Mouse (Mus musculus) limb, embryonic 15.5 days (tissue): ENCODE data around the gene Adam11. TPM values are rescaled to one million over a fixed set of nuclear protein-coding genes. Genes with fewer than 3 reads are reported as not detected.

Experiments
- ATAC-seq: fragments of 200-750 bp; cut with Nextera tagmentation; 2 replicates; pipeline ENCODE4 v1.8.0; 2017; ENCODE audit warnings: low read depth, moderate TSS enrichment; ENCODE audit not compliant: insufficient number of reproducible peaks, low FRiP score, low TSS enrichment
- H3K27ac ChIP-seq: fragments of 300-500 bp; sonication (generic); 2 replicates; pipeline ENCODE4 v1.5.1; 2015; ENCODE audit warnings: moderate library complexity, mild to moderate bottlenecking, inconsistent platforms
- H3K27me3 ChIP-seq: fragments of 300-500 bp; sonication (generic); 2 replicates; pipeline ENCODE4 v1.6.1; 2015; ENCODE audit warnings: inconsistent platforms
- H3K36me3 ChIP-seq: fragments of 300-500 bp; sonication (generic); 2 replicates; pipeline ENCODE4 v1.6.1; 2015; ENCODE audit warnings: inconsistent platforms
- H3K4me1 ChIP-seq: fragments of 300-500 bp; sonication (generic); 2 replicates; pipeline ENCODE4 v1.6.1; 2015; ENCODE audit warnings: inconsistent platforms
- H3K4me2 ChIP-seq: fragments of 300-500 bp; sonication (generic); 2 replicates; pipeline ENCODE4 v1.6.1; 2015; ENCODE audit warnings: mild to moderate bottlenecking, inconsistent platforms
- H3K4me3 ChIP-seq: fragments of 300-500 bp; sonication (generic); 2 replicates; pipeline ENCODE4 v1.5.1; 2015; ENCODE audit warnings: mild to moderate bottlenecking, inconsistent platforms
- H3K9ac ChIP-seq: fragments of 300-500 bp; sonication (generic); 2 replicates; pipeline ENCODE4 v1.6.1; 2015; ENCODE audit warnings: inconsistent platforms
- H3K9me3 ChIP-seq: fragments of 300-500 bp; sonication (generic); 2 replicates; pipeline ENCODE4 v1.6.1; 2016; ENCODE audit warnings: inconsistent platforms
- WGBS: fragments of 180-500 bp; shearing (Covaris S2); methylation state at CpG from one replicate; pipeline ENCODE4 v1.1.7; 2015; 5-methylcytosine and 5-hydroxymethylcytosine counted together
- polyA plus RNA-seq: library from polyadenylated mRNA; unstranded; fragments of >200 nt; fragmentation: Nextera tagmentation; extraction: Ambion mirVana; gene quantifications from 2 replicates; pipeline ENCODE4 v1.2.1, GENCODE M21; 2015

Gene Adam11
- polyA plus RNA-seq, 1 experiment from 2014 or later = 5.1 TPM

DNA sequence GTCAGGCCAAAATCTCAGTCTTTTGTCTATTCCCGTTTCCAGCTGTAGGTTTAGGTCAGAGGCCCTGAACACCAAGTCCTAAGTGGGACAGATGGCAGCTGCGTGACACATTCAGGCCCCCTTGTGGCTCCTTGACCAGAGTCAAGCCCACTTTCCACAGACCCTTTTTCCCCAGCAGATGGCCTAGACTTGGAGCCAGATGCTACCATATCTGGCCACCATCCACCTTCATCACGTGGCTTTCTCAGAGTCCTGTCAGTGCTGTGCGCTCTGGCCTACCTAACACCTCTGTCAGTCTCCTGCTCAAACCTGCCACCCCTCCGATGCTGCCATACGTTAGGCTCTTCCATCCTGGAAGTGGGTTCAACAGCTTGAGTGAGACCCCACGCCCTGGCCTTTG lies 5.8 kb upstream of the Adam11 start:
- no peak overlapping the region for H3K4me3 ChIP-seq
- no peak for ATAC-seq
- H3K36me3 ChIP-seq = no peaks in the 10 kb centered on the region
- peaks cover 19% of the 10 kb centered on the region for H3K4me1 ChIP-seq
- peaks cover 8% of the 10 kb centered on the region; the same call in 1 of the 2 replicates for H3K27me3 ChIP-seq
- H3K9me3 ChIP-seq = no peaks in the 10 kb centered on the region
- no peak overlapping the region for H3K9ac ChIP-seq
- 80% methylated on average over 7 of the region's 7 CpGs for WGBS
- H3K27ac ChIP-seq = no peak overlapping the region
- H3K4me2 ChIP-seq = no peak overlapping the region

- 83% methylated on average over 2 of the region's 2 CpGs for WGBS
- Histone ChIP-seq H3K4me1 (peaks cover 28% of the 10 kb centered on the region), H3K27me3 (peaks cover 41% of the 10 kb centered on the region), H3K9ac (no peak overlapping the region), H3K9me3 (no peaks in the 10 kb centered on the region), H3K4me2 (no peak overlapping the region), H3K27ac (no peak overlapping the region), H3K36me3 (no peaks in the 10 kb centered on the region), H3K4me3 (no peak overlapping the region)
- ATAC-seq = no peak
These were observed 2.3 kb upstream of the Adam11 start for GRCm38 (mm10) chr11:102758977-102759376.

- Histone ChIP-seq H3K9ac (no peak overlapping the region), H3K9me3 (no peaks in the 10 kb centered on the region), H3K36me3 (no peaks in the 10 kb centered on the region), H3K4me3 (peak overlapping the region; percentile 56), H3K27ac (no peak overlapping the region), H3K4me2 (peak overlapping the region; percentile 99), H3K4me1 (peaks cover 15% of the 10 kb centered on the region), H3K27me3 (peaks cover 42% of the 10 kb centered on the region)
- no peak for ATAC-seq
- WGBS = 25% methylated on average over 6 of the region's 6 CpGs
These were observed 382 bp upstream of the Adam11 start for GRCm38 (mm10) chr11:102760805-102761308.

DNA sequence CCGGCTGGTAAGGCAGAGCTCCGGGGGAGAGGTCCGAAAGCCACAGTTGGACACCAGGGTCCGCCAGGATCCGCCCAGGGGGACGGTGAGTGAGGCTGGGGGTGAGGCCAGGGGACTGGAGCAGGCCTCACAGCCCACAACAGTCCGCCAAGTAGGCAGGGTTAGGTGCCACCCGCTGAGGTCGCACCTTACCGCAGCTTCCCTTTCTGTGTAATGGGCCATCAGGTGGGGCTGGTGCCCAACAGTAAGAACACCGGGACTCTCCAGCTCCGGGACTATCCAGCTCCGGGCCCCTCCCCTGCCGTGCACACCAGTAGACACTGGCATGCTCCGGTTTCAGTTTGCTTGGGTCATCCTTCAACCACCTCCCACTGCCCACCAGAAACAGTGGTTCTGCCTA lies 1.0 kb downstream of the Adam11 start:
- Histone ChIP-seq H3K9ac (no peak overlapping the region), H3K4me3 (peak overlapping the region; percentile 56), H3K4me2 (peak overlapping the region; percentile 99), H3K36me3 (no peaks in the 10 kb centered on the region), H3K27me3 (peaks cover 42% of the 10 kb centered on the region), H3K4me1 (peaks cover 15% of the 10 kb centered on the region), H3K9me3 (no peaks in the 10 kb centered on the region), H3K27ac (no peak overlapping the region)
- no peak; the same call in 1 of the 2 replicates for ATAC-seq
- 16% methylated on average over 15 of the region's 15 CpGs for WGBS

DNA sequence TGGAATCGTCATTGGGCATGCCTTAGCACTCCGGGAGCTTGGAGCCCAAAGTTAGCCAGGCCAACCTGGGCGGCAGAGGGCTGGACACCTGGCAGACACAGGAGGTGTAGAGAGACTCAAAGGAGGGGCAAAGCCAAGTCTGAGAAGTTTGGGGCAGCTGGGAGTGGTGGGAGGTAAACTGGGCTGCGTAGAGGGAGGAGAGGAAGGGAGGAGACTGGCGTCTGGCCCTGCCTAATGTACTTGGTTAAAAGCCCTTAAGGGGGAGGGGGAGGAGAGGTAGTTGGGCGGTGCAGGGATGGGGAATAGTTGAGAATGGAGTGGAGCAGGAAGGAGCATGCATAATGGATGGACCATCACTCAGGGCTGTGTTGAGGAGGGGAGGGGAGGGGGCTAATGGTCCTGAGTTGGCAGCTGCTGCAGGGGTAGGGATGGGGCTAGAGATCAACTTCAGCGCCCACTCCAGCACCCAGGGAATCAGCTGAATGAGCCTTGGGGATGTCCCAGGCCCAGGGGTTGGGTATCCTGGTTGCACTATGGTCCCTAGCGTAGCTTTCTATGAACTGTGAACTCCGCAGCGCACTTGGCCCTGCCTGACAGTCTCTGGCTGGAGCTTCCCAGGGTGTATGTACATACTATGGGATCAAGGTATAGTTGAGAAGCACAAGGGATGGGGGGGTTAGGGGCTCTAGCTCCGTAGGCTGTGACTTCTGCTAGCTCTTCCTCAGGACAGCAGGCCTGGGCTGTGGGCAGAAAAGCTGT lies 1.9 kb downstream of the Adam11 start:
- ATAC-seq = no peak
- Histone ChIP-seq H3K27ac (no peak overlapping the region), H3K36me3 (no peaks in the 10 kb centered on the region), H3K4me2 (no peak overlapping the region), H3K9ac (no peak overlapping the region), H3K4me3 (no peak overlapping the region), H3K4me1 (peaks cover 15% of the 10 kb centered on the region), H3K9me3 (no peaks in the 10 kb centered on the region), H3K27me3 (peaks cover 42% of the 10 kb centered on the region)
- WGBS = 65% methylated on average over 11 of the region's 11 CpGs

- Histone ChIP-seq H3K36me3 (no peaks in the 10 kb centered on the region), H3K27me3 (peaks cover 33% of the 10 kb centered on the region), H3K4me3 (no peak overlapping the region), H3K9me3 (no peaks in the 10 kb centered on the region), H3K27ac (no peak overlapping the region), H3K4me1 (peaks cover 23% of the 10 kb centered on the region), H3K9ac (no peak overlapping the region), H3K4me2 (no peak overlapping the region)
- WGBS = 75% methylated on average over 5 of the region's 5 CpGs
- ATAC-seq = no peak
These were observed 4.2 kb downstream of the Adam11 start for GRCm38 (mm10) chr11:102765416-102765815.

DNA sequence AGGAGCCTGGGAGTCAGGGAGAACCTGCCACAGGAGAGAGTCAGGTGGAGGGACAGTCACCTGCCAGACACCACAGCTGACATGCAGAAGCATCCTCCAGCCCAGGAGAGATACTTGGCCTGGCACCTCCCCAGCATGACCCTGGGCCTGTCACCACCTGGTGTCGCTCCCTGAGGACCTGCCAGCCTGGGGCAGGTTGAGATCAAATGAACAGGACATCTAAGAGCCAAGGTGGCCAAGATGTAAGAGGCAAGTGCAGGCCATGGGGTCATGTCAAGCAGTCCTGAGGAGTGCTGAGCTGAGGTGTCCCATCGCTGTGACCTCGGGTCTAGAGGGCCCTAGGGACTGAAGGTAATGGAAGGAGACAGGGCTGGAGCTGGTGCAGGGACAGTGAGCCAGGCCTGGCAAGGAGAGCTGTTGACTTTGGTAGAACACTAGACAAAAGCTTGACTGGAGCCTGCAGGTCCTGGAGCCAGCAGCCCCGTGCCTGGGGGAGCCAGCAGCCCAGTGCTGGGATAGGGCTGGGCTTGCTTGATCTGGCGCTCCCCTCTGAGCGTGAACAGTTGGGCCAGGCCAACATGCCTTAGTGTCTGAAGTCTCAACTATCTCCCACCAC lies 5.9 kb downstream of the Adam11 start:
- Histone ChIP-seq H3K4me3 (no peak overlapping the region), H3K4me1 (peaks cover 20% of the 10 kb centered on the region), H3K9ac (no peak overlapping the region), H3K4me2 (no peak overlapping the region), H3K9me3 (no peaks in the 10 kb centered on the region), H3K36me3 (no peaks in the 10 kb centered on the region), H3K27me3 (peaks cover 18% of the 10 kb centered on the region), H3K27ac (no peak overlapping the region)
- ATAC-seq = no peak
- whole genome bisulfite sequencing = 55% methylated on average over 6 of the region's 6 CpGs

DNA sequence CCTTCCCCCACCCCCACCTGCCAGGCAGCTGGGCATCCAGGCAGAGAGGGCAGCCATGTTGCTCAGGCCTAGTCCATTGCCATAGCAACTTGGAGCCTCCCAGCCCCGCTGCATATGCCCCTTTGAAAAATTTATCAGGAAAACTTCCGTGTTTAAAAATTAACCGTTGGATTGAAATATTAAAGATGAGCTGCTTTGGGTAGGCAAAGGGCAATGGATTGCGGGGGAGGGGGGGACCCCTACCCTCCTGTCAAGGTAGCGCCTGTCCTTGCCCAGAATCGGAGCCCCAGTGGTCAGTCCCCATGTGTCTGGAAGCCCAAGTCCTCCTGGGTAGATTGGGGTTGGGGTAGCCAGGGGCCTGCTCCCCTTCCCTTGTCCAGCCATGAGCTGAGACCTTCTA lies 7.9 kb downstream of the Adam11 start:
- no peaks in the 10 kb centered on the region for H3K36me3 ChIP-seq
- WGBS = 88% methylated on average over 6 of the region's 6 CpGs
- H3K27ac ChIP-seq = no peak overlapping the region
- peaks cover 22% of the 10 kb centered on the region for H3K4me1 ChIP-seq
- no peak overlapping the region for H3K4me2 ChIP-seq
- H3K27me3 ChIP-seq = no peaks in the 10 kb centered on the region
- no peak for ATAC-seq
- H3K9me3 ChIP-seq = no peaks in the 10 kb centered on the region
- H3K9ac ChIP-seq = no peak overlapping the region
- H3K4me3 ChIP-seq = no peak overlapping the region

DNA sequence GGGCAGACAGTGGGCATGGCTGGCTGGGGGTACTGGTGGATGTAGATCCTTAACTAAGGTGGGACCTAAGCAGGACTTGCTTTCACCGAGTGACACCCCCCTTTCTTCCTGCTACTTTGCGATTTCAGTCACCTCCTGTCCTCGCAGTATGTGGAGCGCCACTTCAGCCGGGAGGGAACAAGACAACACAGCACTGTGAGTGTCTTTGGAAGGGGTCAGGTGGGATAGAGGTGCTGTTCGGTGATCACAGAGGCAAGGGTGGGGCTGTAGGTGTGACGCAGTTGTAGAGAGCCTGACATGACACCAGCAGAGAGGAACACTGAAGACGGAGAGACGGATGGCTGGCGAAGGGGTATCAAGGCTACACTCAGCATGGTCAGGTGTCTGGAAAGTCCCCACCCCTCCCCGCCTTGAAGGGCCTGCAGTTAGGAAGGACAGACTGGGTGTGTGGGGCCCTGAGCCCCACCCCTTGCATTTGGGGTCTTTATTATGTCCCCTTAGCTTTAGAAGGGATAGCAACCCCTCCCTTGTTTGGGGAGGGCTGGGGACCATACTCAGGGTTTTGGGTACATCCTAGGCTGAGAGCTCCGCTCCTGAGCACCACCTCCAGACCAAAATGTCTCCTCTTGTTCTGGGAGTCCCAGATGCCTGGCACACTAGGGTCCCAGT lies 8.9 kb downstream of the Adam11 start:
- no peaks in the 10 kb centered on the region for H3K9me3 ChIP-seq
- no peaks in the 10 kb centered on the region for H3K36me3 ChIP-seq
- H3K27ac ChIP-seq = 0 out of 2 replicates have a peak overlapping the region, but pooled peaks have one; percentile 0
- no peaks in the 10 kb centered on the region for H3K27me3 ChIP-seq
- H3K4me1 ChIP-seq = peaks cover 30% of the 10 kb centered on the region
- WGBS = 75% methylated on average over 12 of the region's 12 CpGs
- H3K4me2 ChIP-seq = no peak overlapping the region
- H3K9ac ChIP-seq = no peak overlapping the region
- no peak overlapping the region for H3K4me3 ChIP-seq
- no peak for ATAC-seq

DNA sequence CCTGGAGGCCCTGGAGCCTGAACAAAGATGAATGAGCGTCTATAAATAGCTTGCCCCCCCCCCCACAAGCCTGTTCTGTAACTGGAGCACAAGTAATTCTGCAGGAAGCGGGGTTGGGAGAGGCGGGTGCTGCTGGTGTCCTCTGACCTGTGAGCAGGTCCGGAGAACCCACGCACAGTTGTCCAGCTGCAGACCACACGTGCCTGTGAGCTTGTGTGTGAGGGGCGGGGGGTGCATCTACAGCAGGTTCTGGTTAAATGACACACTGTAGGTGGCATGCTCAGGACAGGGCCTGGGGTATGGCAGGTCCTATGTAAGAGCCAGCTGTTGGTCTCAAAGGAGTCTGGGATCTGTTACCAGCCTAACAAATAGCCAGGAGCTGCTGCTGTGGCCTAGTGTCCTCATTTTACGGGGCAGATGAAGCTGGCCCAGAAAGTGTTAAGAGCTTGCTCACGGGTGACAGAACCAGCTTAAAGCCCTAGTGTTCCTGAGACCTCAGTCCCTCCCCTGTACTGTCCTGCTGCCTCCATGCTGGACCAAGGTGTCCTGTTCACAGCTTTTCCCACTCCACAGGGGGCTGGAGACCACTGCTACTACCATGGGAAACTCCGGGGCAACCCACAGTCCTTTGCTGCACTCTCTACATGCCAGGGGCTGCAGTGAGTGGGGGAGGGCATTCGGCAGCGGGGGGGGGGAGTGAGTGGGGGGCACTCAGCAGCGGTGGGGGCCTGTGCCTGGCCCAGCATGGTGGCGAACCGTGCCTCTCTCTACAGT lies 9.6 kb downstream of the Adam11 start:
- Histone ChIP-seq H3K4me2 (no peak overlapping the region), H3K36me3 (no peaks in the 10 kb centered on the region), H3K9me3 (no peaks in the 10 kb centered on the region), H3K27me3 (no peaks in the 10 kb centered on the region), H3K4me1 (peaks cover 37% of the 10 kb centered on the region), H3K4me3 (no peak overlapping the region), H3K27ac (0 out of 2 replicates have a peak overlapping the region, but pooled peaks have one; percentile 0), H3K9ac (no peak overlapping the region)
- ATAC-seq = no peak
- 26% methylated on average over 15 of the region's 15 CpGs for WGBS

- no peak for ATAC-seq
- Histone ChIP-seq H3K27ac (no peak overlapping the region), H3K27me3 (no peaks in the 10 kb centered on the region), H3K9ac (no peak overlapping the region), H3K4me2 (no peak overlapping the region), H3K36me3 (peaks cover 7% of the 10 kb centered on the region), H3K4me3 (no peak overlapping the region), H3K4me1 (peaks cover 41% of the 10 kb centered on the region), H3K9me3 (no peaks in the 10 kb centered on the region)
- WGBS = 29% methylated on average over 16 of the region's 16 CpGs
These were observed 10.9 kb downstream of the Adam11 start for GRCm38 (mm10) chr11:102771916-102772714.
